Mouse (Mus musculus) lung, embryonic 16.5 days (tissue): ENCODE results near the gene Snx15. TPM values are rescaled to one million over a fixed set of nuclear protein-coding genes. Genes with fewer than 3 reads are reported as not detected.

Experiments
- ATAC-seq: fragments of 200-750 bp; cut with Nextera tagmentation; 2 replicates; pipeline ENCODE4 v1.8.0; 2017; ENCODE audit warnings: low read depth, mild to moderate bottlenecking, moderate library complexity
- H3K27ac ChIP-seq: fragments of 300-500 bp; sonication (generic); 2 replicates; pipeline ENCODE4 v1.5.1; 2014; ENCODE audit warnings: mild to moderate bottlenecking, control low read depth, low read length
- H3K27me3 ChIP-seq: fragments of 300-500 bp; sonication (generic); 2 replicates; pipeline ENCODE4 v1.6.1; 2014; ENCODE audit warnings: low read depth, low read length, mixed read lengths; ENCODE audit not compliant: control insufficient read depth, insufficient read depth
- H3K36me3 ChIP-seq: fragments of 300-500 bp; sonication (generic); 2 replicates; pipeline ENCODE4 v1.6.1; 2014; ENCODE audit warnings: low read length; ENCODE audit not compliant: control insufficient read depth, insufficient read depth
- H3K4me1 ChIP-seq: fragments of 300-500 bp; sonication (generic); replicated peaks from 2 replicates; pipeline ENCODE4 v1.6.1; 2014; ENCODE audit warnings: low read length, mixed read lengths; ENCODE audit not compliant: control insufficient read depth, insufficient read depth
- H3K4me2 ChIP-seq: fragments of 300-500 bp; sonication (generic); 2 replicates; pipeline ENCODE4 v1.6.1; 2014; ENCODE audit warnings: low read depth, low read length, control low read depth
- H3K4me3 ChIP-seq: fragments of 300-500 bp; sonication (generic); 2 replicates; pipeline ENCODE4 v1.5.1; 2014; ENCODE audit warnings: mild to moderate bottlenecking, low read length, control low read depth
- H3K9ac ChIP-seq: fragments of 300-500 bp; sonication (generic); 2 replicates; pipeline ENCODE4 v1.6.1; 2014; ENCODE audit warnings: low read length, control low read depth
- H3K9me3 ChIP-seq: fragments of 300-500 bp; sonication (generic); 2 replicates; pipeline ENCODE4 v1.6.1; 2016; ENCODE audit warnings: low read length; ENCODE audit not compliant: control insufficient read depth
- WGBS: fragments of 180-500 bp; shearing (Covaris S2); extraction: QIAGEN DNeasy Blood & Tissue Kit; methylation state at CpG from one replicate; pipeline ENCODE4 v1.1.7; 2014; 5-methylcytosine and 5-hydroxymethylcytosine counted together
- polyA plus RNA-seq: library from polyadenylated mRNA; unstranded; fragments of >200 nt; fragmentation: Nextera tagmentation; extraction: Ambion mirVana; gene quantifications from 2 replicates; pipeline ENCODE4 v1.2.1, GENCODE M21; 2015

Snx15 gene
- polyA plus RNA-seq, 1 experiment from 2014 or later = 35.1 TPM

- no peaks in the 10 kb centered on the region for H3K27me3 ChIP-seq
- WGBS = 83% methylated on average over 10 of the region's 10 CpGs
- peaks cover 21% of the 10 kb centered on the region for H3K36me3 ChIP-seq
- no peak overlapping the region for H3K9ac ChIP-seq
- ATAC-seq = no peak
- H3K4me2 ChIP-seq = no peak overlapping the region
- peaks cover 16% of the 10 kb centered on the region for H3K4me1 ChIP-seq
- H3K9me3 ChIP-seq = no peaks in the 10 kb centered on the region
- no peak overlapping the region for H3K27ac ChIP-seq
- no peak overlapping the region for H3K4me3 ChIP-seq
Measured at GRCm38 (mm10) chr19:6069851-6070250, 58.3 kb downstream of the Snx15 start.

Other genes starting within 250 kb of the Snx15 start
- gene Tigd3, start 234.2 kb downstream of the Snx15 start, polyA plus RNA-seq = 2.5 and 3.2 TPM in 2 replicates
- gene Dpf2, start 215.3 kb downstream of the Snx15 start, polyA plus RNA-seq = 155 TPM in 2 replicates
- gene Cdc42ep2, start 203.5 kb downstream of the Snx15 start, polyA plus RNA-seq = 15.6 and 17.1 TPM in 2 replicates
- 64.2 and 70.0 TPM in 2 replicates for gene Pola2, start 164.1 kb downstream of the Snx15 start, polyA plus RNA-seq
- not detected in 2 replicates for gene Slc22a20, start 142.2 kb downstream of the Snx15 start, polyA plus RNA-seq
- 12.3 and 12.8 TPM in 2 replicates for gene Capn1, start 112.4 kb downstream of the Snx15 start, polyA plus RNA-seq
- 27.7 and 31.7 TPM in 2 replicates for gene Syvn1, start 81.7 kb downstream of the Snx15 start, polyA plus RNA-seq
- 72.9 and 74.6 TPM in 2 replicates for gene Mrpl49, start 70.5 kb downstream of the Snx15 start, polyA plus RNA-seq
- 757 and 774 TPM in 2 replicates for gene Fau, start 70.5 kb downstream of the Snx15 start, polyA plus RNA-seq
- gene Znhit2, start 67.1 kb downstream of the Snx15 start, polyA plus RNA-seq = 26.2 and 28.6 TPM in 2 replicates
- 12.1 and 19.6 TPM in 2 replicates for gene Tm7sf2, start 59.9 kb downstream of the Snx15 start, polyA plus RNA-seq
- gene Vps51, start 51.1 kb downstream of the Snx15 start, polyA plus RNA-seq = 67.4 and 77.5 TPM in 2 replicates
- not detected in 2 replicates for gene Tmem262, start 48.3 kb downstream of the Snx15 start, polyA plus RNA-seq
- 1.4 and 1.5 TPM in 2 replicates for gene Gm28374, start 46.0 kb downstream of the Snx15 start, polyA plus RNA-seq
- 69.1 and 71.8 TPM in 2 replicates for gene Zfpl1, start 43.3 kb downstream of the Snx15 start, polyA plus RNA-seq
- 40.5 and 42.8 TPM in 2 replicates for gene Cdca5, start 43.3 kb downstream of the Snx15 start, polyA plus RNA-seq
- gene AC131692.1, start 33.9 kb downstream of the Snx15 start, polyA plus RNA-seq = not detected in 2 replicates
- 0.29 and 0.94 TPM in 2 replicates for gene Naaladl1, start 22.5 kb downstream of the Snx15 start, polyA plus RNA-seq
- 32.5 and 36.4 TPM in 2 replicates for gene Sac3d1, start 9.7 kb downstream of the Snx15 start, polyA plus RNA-seq
- 0.31 and 0.96 TPM in 2 replicates for gene Batf2, start 12.7 kb upstream of the Snx15 start, polyA plus RNA-seq
- 95.2 and 95.7 TPM in 2 replicates for gene Arl2, start 13.2 kb upstream of the Snx15 start, polyA plus RNA-seq
- gene Majin, start 56.1 kb upstream of the Snx15 start, polyA plus RNA-seq = not detected in 2 replicates
- 0.63 and 0.88 TPM in 2 replicates for gene Gpha2, start 98.1 kb upstream of the Snx15 start, polyA plus RNA-seq
- 17.8 and 20.2 TPM in 2 replicates for gene Ppp2r5b, start 107.6 kb upstream of the Snx15 start, polyA plus RNA-seq
- gene Atg2a, start 113.4 kb upstream of the Snx15 start, polyA plus RNA-seq = 10.3 and 12.6 TPM in 2 replicates
- gene Ehd1, start 148.4 kb upstream of the Snx15 start, polyA plus RNA-seq = 77.9 and 81.6 TPM in 2 replicates
- gene Cdc42bpg, start 178.2 kb upstream of the Snx15 start, polyA plus RNA-seq = 1.1 and 1.7 TPM in 2 replicates
- 70.9 and 76.9 TPM in 2 replicates for gene Men1, start 206.7 kb upstream of the Snx15 start, polyA plus RNA-seq
- gene Map4k2, start 212.8 kb upstream of the Snx15 start, polyA plus RNA-seq = 24.8 and 27.6 TPM in 2 replicates
- gene Sf1, start 235.4 kb upstream of the Snx15 start, polyA plus RNA-seq = 120 and 132 TPM in 2 replicates